Mouse (Mus musculus) ES-E14 (cell line): ENCODE results near the gene Pigh. TPM values are rescaled to one million over a fixed set of nuclear protein-coding genes. Genes with fewer than 3 reads are reported as not detected.

ENCODE experiments used
- DNase-seq: peaks from one replicate; pipeline ENCODE4 v3.0.0-alpha.2; 2013; ENCODE audit warnings: low read depth, low spot score
- H3K27ac ChIP-seq: 2 replicates; pipeline ENCODE4 v1.5.1; 2012; ENCODE audit warnings: low read depth, mild to moderate bottlenecking, low read length, moderate library complexity, mixed read lengths; ENCODE audit not compliant: poor library complexity, insufficient read depth, severe bottlenecking
- H3K36me3 ChIP-seq: 2 replicates; pipeline ENCODE4 v1.6.1; 2012; ENCODE audit warnings: mild to moderate bottlenecking, low read length, moderate library complexity, mixed read lengths; ENCODE audit not compliant: control insufficient read depth, poor library complexity, insufficient read depth, severe bottlenecking
- H3K4me1 ChIP-seq, 2 experiments: fragments of 150-350 bp in 1 of 2; sonication (generic) in 1 of 2; 2 replicates each; pipeline ENCODE4 v1.6.1; 2012; ENCODE audit warnings: low read length in 2 of 2, mild to moderate bottlenecking in 1 of 2, mixed read lengths in 1 of 2; ENCODE audit not compliant: control insufficient read depth in 2 of 2, insufficient read depth in 2 of 2, poor library complexity in 1 of 2
- H3K4me3 ChIP-seq, 2 experiments: fragments of 150-350 bp in 1 of 2; sonication (generic) in 1 of 2; 2 replicates each; pipeline ENCODE4 v1.5.1; 2012; ENCODE audit warnings: low read length in 2 of 2, low read depth in 1 of 2, mild to moderate bottlenecking in 1 of 2, mixed read lengths in 1 of 2; ENCODE audit not compliant: insufficient read depth in 1 of 2, poor library complexity in 1 of 2, severe bottlenecking in 1 of 2
- H3K9ac ChIP-seq: 2 replicates; pipeline ENCODE4 v1.6.1; 2012; ENCODE audit warnings: low read depth, mild to moderate bottlenecking, low read length, mixed read lengths; ENCODE audit not compliant: poor library complexity, insufficient read depth, severe bottlenecking
- H3K9me3 ChIP-seq: fragments of 150-350 bp; sonication (generic); 2 replicates; pipeline ENCODE4 v1.6.1; 2012; ENCODE audit warnings: low read depth, mild to moderate bottlenecking, low read length; ENCODE audit not compliant: control insufficient read depth, insufficient read depth
- CHD2 ChIP-seq: IDR thresholded peaks from 2 replicates; pipeline ENCODE4 v1.6.1; 2014; ENCODE audit warnings: mild to moderate bottlenecking, low read depth, low read length, inconsistent platforms
- HCFC1 ChIP-seq: IDR thresholded peaks from 2 replicates; pipeline ENCODE4 v1.6.1; 2012; ENCODE audit warnings: low read length, inconsistent platforms, borderline replicate concordance; ENCODE audit not compliant: insufficient read depth
- MAFK ChIP-seq: IDR thresholded peaks from 2 replicates; pipeline ENCODE4 v1.6.1; 2014; ENCODE audit warnings: mild to moderate bottlenecking, low read depth, low read length, inconsistent platforms; ENCODE audit not compliant: insufficient read depth
- ZC3H11A ChIP-seq: IDR thresholded peaks from 2 replicates; pipeline ENCODE4 v1.6.1; 2012; ENCODE audit warnings: low read depth, mild to moderate bottlenecking, inconsistent platforms, low read length, borderline replicate concordance
- ZNF384 ChIP-seq: IDR thresholded peaks from 2 replicates; pipeline ENCODE4 v1.6.1; 2012; ENCODE audit warnings: low read depth, low read length, inconsistent platforms
- in situ Hi-C, 2 experiments: fragments of 600-800 bp; cut with MboI; formaldehyde crosslinking; loops; one replicate each; pipeline ENCODE4 v1.15.1; 2025; ENCODE audit warnings: low sequenced_read_pairs in 2 of 2, inconsistent platforms in 1 of 2; ENCODE audit not compliant: unreplicated experiment in 2 of 2
- total RNA-seq: library from RNA; depleted of rRNA; stranded (reverse); fragments of 300-350 nt; gene quantifications from 2 replicates; pipeline ENCODE4 v1.2.3, GENCODE M21; 2012

Gene Pigh
- total RNA-seq, 1 experiment, result 17.0 TPM

DNA sequence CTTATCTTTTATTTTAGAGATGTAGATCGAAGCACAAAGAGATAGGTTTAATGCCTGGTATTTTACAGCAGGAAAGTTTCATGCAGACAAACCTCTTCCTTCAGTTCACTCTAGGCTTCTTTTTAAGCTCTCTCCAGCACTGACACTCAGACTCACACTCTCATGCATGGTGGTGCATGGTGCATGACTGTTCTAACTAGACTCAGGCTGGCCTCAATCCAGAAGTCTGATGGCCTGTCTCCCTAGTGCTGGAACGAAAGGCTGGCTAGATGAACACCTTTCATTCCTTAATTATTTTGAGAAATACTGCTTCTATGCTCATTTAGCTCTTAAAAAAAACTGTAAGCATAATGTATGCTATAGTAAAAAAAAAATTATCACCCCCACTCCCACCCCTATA, 37.4 kb downstream of the Pigh start:
- Histone ChIP-seq H3K9me3 (no peaks in the 10 kb centered on the region), H3K4me3 (no peak overlapping the region), H3K27ac (no peak overlapping the region), H3K9ac (no peak overlapping the region), H3K36me3 (no peaks in the 10 kb centered on the region; the same call in 1 of the 2 replicates), H3K4me1 (0 out of 4 replicates have a peak, but pooled peaks cover 0 to 3% of the 10 kb centered on the region in 2 experiments)
- DNase-seq, result no peak
- no peak for TF ChIP-seq ZC3H11A
- no peak for TF ChIP-seq HCFC1
- no peak for TF ChIP-seq CHD2
- TF ChIP-seq ZNF384, result no peak
- TF ChIP-seq MAFK, result no peak
- in situ Hi-C loops, result no loop called here

- Histone ChIP-seq H3K4me3 (no peak overlapping the region), H3K9me3 (no peaks in the 10 kb centered on the region), H3K9ac (no peak overlapping the region), H3K36me3 (no peaks in the 10 kb centered on the region; the same call in 1 of the 2 replicates), H3K27ac (no peak overlapping the region), H3K4me1 (0 out of 4 replicates have a peak, but pooled peaks cover 0 to 3% of the 10 kb centered on the region in 2 experiments)
- DNase-seq, result no peak
- TF ChIP-seq HCFC1, result no peak
- TF ChIP-seq ZC3H11A, result no peak
- TF ChIP-seq MAFK, result no peak
- TF ChIP-seq ZNF384, result no peak
- no peak for TF ChIP-seq CHD2
- in situ Hi-C loops, result no loop called here
These were observed 38.8 kb downstream of the Pigh start for GRCm38 (mm10) chr12:79050545-79051212.

GRCm38 (mm10) chr12:79049807-79050206, 39.6 kb downstream of the Pigh start:
- TF ChIP-seq ZC3H11A (no peak), ZNF384 (no peak), CHD2 (no peak), MAFK (no peak), HCFC1 (no peak)
- Histone ChIP-seq H3K4me1 (0 out of 4 replicates have a peak, but pooled peaks cover 0 to 3% of the 10 kb centered on the region in 2 experiments), H3K9ac (no peak overlapping the region), H3K9me3 (no peaks in the 10 kb centered on the region), H3K36me3 (no peaks in the 10 kb centered on the region; the same call in 1 of the 2 replicates), H3K27ac (no peak overlapping the region), H3K4me3 (no peak overlapping the region)
- no peak for DNase-seq
- in situ Hi-C loops, result no loop called here

DNA sequence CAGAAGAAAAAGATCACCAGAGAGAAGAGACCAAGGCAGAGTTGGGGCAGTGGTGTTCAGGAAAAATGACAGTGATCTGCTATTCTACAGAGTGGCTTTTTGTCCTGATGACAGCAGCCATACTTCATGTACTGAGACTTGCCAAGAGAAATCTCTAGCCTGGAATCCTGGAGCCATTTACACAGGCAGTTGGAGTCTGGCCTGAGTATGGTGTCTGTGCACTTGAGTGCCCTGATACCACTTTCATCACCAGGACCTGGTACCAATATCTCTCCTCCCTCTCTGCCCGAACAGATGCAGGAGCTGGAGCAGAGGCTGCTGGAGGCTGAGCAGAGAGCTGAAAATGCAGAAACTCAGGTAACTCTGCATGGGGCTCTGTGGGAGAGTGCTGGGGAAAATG, 40.6 kb downstream of the Pigh start:
- TF ChIP-seq CHD2, result no peak
- no peak for TF ChIP-seq ZNF384
- no peak for TF ChIP-seq MAFK
- no peak for TF ChIP-seq HCFC1
- no peak for TF ChIP-seq ZC3H11A
- in situ Hi-C loops, result no loop called here
- Histone ChIP-seq H3K4me3 (no peak overlapping the region), H3K4me1 (0 out of 4 replicates have a peak, but pooled peaks cover 0 to 3% of the 10 kb centered on the region in 2 experiments), H3K9me3 (no peaks in the 10 kb centered on the region), H3K36me3 (no peaks in the 10 kb centered on the region; the same call in 1 of the 2 replicates), H3K9ac (no peak overlapping the region), H3K27ac (no peak overlapping the region)
- DNase-seq, result no peak

DNA sequence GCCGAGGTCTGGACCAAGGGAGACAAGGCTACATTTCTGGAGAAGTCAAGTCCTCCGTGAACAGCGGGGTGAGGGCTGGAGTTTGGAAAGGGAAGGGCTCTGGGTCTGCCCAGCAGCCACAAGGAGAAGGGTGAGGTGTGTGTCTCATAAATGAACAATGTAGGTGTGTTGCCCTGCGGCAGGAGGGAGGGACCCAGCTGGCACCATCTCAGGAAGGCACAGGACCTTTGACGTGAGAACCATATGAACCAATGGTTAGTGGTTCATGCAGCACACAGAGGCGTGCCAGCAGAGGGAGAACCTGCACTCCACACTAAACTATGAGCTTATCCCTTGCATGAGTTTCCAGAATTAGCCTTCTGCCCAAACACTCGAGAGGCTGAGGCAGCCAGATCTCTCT, 42.2 kb downstream of the Pigh start:
- no peaks in the 10 kb centered on the region for H3K9me3 ChIP-seq
- H3K4me1 ChIP-seq, result no peaks in the 10 kb centered on the region
- no peak overlapping the region for H3K9ac ChIP-seq
- H3K36me3 ChIP-seq, result peaks cover 2% of the 10 kb centered on the region; the same call in 1 of the 2 replicates
- DNase-seq, result no peak
- in situ Hi-C loops, result no loop called here
- H3K4me3 ChIP-seq, result no peak overlapping the region
- no peak for TF ChIP-seq ZNF384
- H3K27ac ChIP-seq, result no peak overlapping the region
